Mouse (Mus musculus) neural tube, embryonic 10.5 days (tissue): ENCODE measurements around the gene Commd4.

ENCODE experiments used
- DNase-seq: peaks from one replicate; pipeline ENCODE4 v3.0.0-alpha.2; 2017; ENCODE audit warnings: low spot score; ENCODE audit errors: extremely low spot score

Gene Commd4

GRCm38 (mm10) chr9:57141417-57142353 is 16.4 kb downstream of the Commd4 start:
- DNase-seq, result no peak

- DNase-seq, result no peak
Observed at GRCm38 (mm10) chr9:57139571-57139970, 18.6 kb downstream of the Commd4 start.

GRCm38 (mm10) chr9:57139110-57139509 is 19.0 kb downstream of the Commd4 start:
- DNase-seq, result no peak

GRCm38 (mm10) chr9:57138507-57138906 is 19.6 kb downstream of the Commd4 start:
- DNase-seq, result no peak

GRCm38 (mm10) chr9:57137777-57138176 is 20.4 kb downstream of the Commd4 start:
- no peak for DNase-seq

GRCm38 (mm10) chr9:57137246-57137645 is 20.9 kb downstream of the Commd4 start:
- no peak for DNase-seq

- DNase-seq, result peak; percentile 86
Observed at GRCm38 (mm10) chr9:57130577-57131433, 27.3 kb downstream of the Commd4 start, which contains the start of gene Man2c1. Gene Man2c1 (plus strand): TSS chr9:57130690.

- no peak for DNase-seq
Observed at GRCm38 (mm10) chr9:57129641-57130040, 28.5 kb downstream of the Commd4 start.

GRCm38 (mm10) chr9:57117261-57117755 is 40.8 kb downstream of the Commd4 start:
- no peak for DNase-seq
